Mouse (Mus musculus) kidney, adult 2 months (tissue): ENCODE data around the gene Abt1. TPM values are rescaled to one million over a fixed set of nuclear protein-coding genes. Genes with fewer than 3 reads are reported as not detected.

Experiments
- DNase-seq: peaks from one replicate; pipeline ENCODE4 v3.0.0; 2021
- H3K27ac ChIP-seq: fragments of 200-500 bp; 2 replicates; pipeline ENCODE4 v1.5.1; 2012; ENCODE audit warnings: low read depth, low read length, control low read depth, inconsistent platforms; ENCODE audit not compliant: insufficient read depth
- H3K27me3 ChIP-seq: fragments of 200-500 bp; replicated peaks from 2 replicates; pipeline ENCODE4 v1.6.1; 2012; ENCODE audit warnings: mild to moderate bottlenecking, moderate library complexity, low read length, inconsistent platforms; ENCODE audit not compliant: control insufficient read depth, insufficient read depth
- H3K36me3 ChIP-seq: fragments of 200-500 bp; 2 replicates; pipeline ENCODE4 v1.6.1; 2012; ENCODE audit warnings: mild to moderate bottlenecking, moderate library complexity, low read length, inconsistent platforms; ENCODE audit not compliant: control insufficient read depth, insufficient read depth
- H3K4me1 ChIP-seq: fragments of 200-500 bp; 2 replicates; pipeline ENCODE4 v1.6.1; 2011; ENCODE audit warnings: low read length; ENCODE audit not compliant: control insufficient read depth, insufficient read depth
- H3K4me3 ChIP-seq: fragments of 200-500 bp; 2 replicates; pipeline ENCODE4 v1.5.1; 2011; ENCODE audit warnings: mild to moderate bottlenecking, low read depth, low read length, control low read depth; ENCODE audit not compliant: insufficient read depth
- CTCF ChIP-seq: fragments of 200-500 bp; conservative IDR thresholded peaks from 2 replicates; pipeline ENCODE4 v1.5.1; 2011; ENCODE audit warnings: low read depth, mild to moderate bottlenecking, control low read depth, low read length, moderate library complexity, mixed read lengths; ENCODE audit not compliant: insufficient read depth, insufficient read length
- POLR2A ChIP-seq: fragments of 200-500 bp; IDR thresholded peaks from one replicate; pipeline ENCODE4 v1.6.1; 2011; ENCODE audit warnings: low read depth, low read length, control low read depth
- WGBS: fragments of 180-500 bp; shearing (Covaris S2); methylation state at CpG from one replicate; pipeline ENCODE4 v1.1.7; 2018; 5-methylcytosine and 5-hydroxymethylcytosine counted together
- polyA plus RNA-seq: library from polyadenylated mRNA; depleted of rRNA; stranded (reverse); fragments of >200 nt; gene quantifications from 2 replicates; pipeline ENCODE4 v1.2.3, GENCODE M21; 2012; rRNA removed

The Abt1 gene
- polyA plus RNA-seq, 1 experiment: 3.9 TPM

- WGBS: 54% methylated on average over 1 of the region's 1 CpGs
- TF ChIP-seq CTCF: no peak
- no peak for TF ChIP-seq POLR2A
- H3K36me3 ChIP-seq: no peaks in the 10 kb centered on the region
These were observed 40.5 kb downstream of the Abt1 start for GRCm38 (mm10) chr13:23383127-23383526.

GRCm38 (mm10) chr13:23372433-23372832 lies 51.2 kb downstream of the Abt1 start:
- H3K27me3 ChIP-seq: no peaks in the 10 kb centered on the region
- no peaks in the 10 kb centered on the region for H3K36me3 ChIP-seq
- TF ChIP-seq CTCF: no peak
- no peak for TF ChIP-seq POLR2A
- no peak overlapping the region for H3K27ac ChIP-seq
- 60% methylated on average over 1 of the region's 1 CpGs for WGBS
- no peak for DNase-seq
- no peaks in the 10 kb centered on the region for H3K4me1 ChIP-seq
- H3K4me3 ChIP-seq: no peak overlapping the region

More at GRCm38 (mm10) chr13:23383127-23383526, 40.5 kb downstream of the Abt1 start:
- Histone ChIP-seq H3K4me3 (no peak overlapping the region), H3K27me3 (no peaks in the 10 kb centered on the region), H3K4me1 (no peaks in the 10 kb centered on the region), H3K27ac (no peak overlapping the region)
- no peak for DNase-seq

- no peak for TF ChIP-seq POLR2A
- TF ChIP-seq CTCF: no peak
- whole genome bisulfite sequencing: 99% methylated on average over 4 of the region's 4 CpGs
- H3K4me3 ChIP-seq: no peak overlapping the region
- H3K27ac ChIP-seq: no peak overlapping the region
- no peaks in the 10 kb centered on the region for H3K36me3 ChIP-seq
- H3K4me1 ChIP-seq: no peaks in the 10 kb centered on the region
- no peak for DNase-seq
- H3K27me3 ChIP-seq: no peaks in the 10 kb centered on the region
These were observed 53.6 kb downstream of the Abt1 start for GRCm38 (mm10) chr13:23370075-23370474.

- Histone ChIP-seq H3K4me1 (no peaks in the 10 kb centered on the region), H3K36me3 (no peaks in the 10 kb centered on the region), H3K27me3 (no peaks in the 10 kb centered on the region), H3K4me3 (peak overlapping the region; percentile 94), H3K27ac (peak overlapping the region; percentile 8; the same call in 1 of the 2 replicates)
- no peak for TF ChIP-seq POLR2A
- TF ChIP-seq CTCF: no peak
- DNase-seq: no peak
- under 1% methylated on average over 10 of the region's 10 CpGs for WGBS
These were observed 54.3 kb downstream of the Abt1 start for GRCm38 (mm10) chr13:23369421-23369765.

GRCm38 (mm10) chr13:23368583-23369420 lies 54.9 kb downstream of the Abt1 start, which contains the start of gene Zfp322a:
Gene Zfp322a (minus strand): TSS chr13:23369208.
- TF ChIP-seq CTCF (no peak), POLR2A (peak; percentile 92)
- peak; percentile 99 for DNase-seq

More at GRCm38 (mm10) chr13:23368583-23369420, 54.9 kb downstream of the Abt1 start, which contains the start of gene Zfp322a:
- under 1% methylated on average over 55 of the region's 55 CpGs for WGBS
- H3K27ac ChIP-seq: peak within 1 kb of the TSS; percentile 93
- H3K4me3 ChIP-seq: peak within 1 kb of the TSS; percentile 94
- no peaks in the 10 kb centered on the region for H3K27me3 ChIP-seq
- H3K4me1 ChIP-seq: no peaks in the 10 kb centered on the region
- no peaks in the 10 kb centered on the region for H3K36me3 ChIP-seq

Other genes starting within 250 kb of the Abt1 start
- gene Vmn1r220, start 235.9 kb downstream of the Abt1 start, polyA plus RNA-seq: not detected in 2 replicates
- not detected in 2 replicates for gene Vmn1r221, start 209.7 kb downstream of the Abt1 start, polyA plus RNA-seq
- not detected in 2 replicates for gene Vmn1r222, start 187.9 kb downstream of the Abt1 start, polyA plus RNA-seq
- gene Vmn1r223, start 176.7 kb downstream of the Abt1 start, polyA plus RNA-seq: not detected in 2 replicates
- gene Zfp322a, start 54.7 kb downstream of the Abt1 start, polyA plus RNA-seq: 1.1 and 1.9 TPM in 2 replicates
- gene Btn1a1, start 42.0 kb upstream of the Abt1 start, polyA plus RNA-seq: not detected in 2 replicates
- gene Btn2a2, start 65.0 kb upstream of the Abt1 start, polyA plus RNA-seq: not detected in 2 replicates
- 44.7 and 57.5 TPM in 2 replicates for gene Hist1h4h, start 107.2 kb upstream of the Abt1 start, polyA plus RNA-seq
- gene Hist1h2af, start 110.0 kb upstream of the Abt1 start, polyA plus RNA-seq: 4.3 and 8.0 TPM in 2 replicates
- gene Hist1h3g, start 111.6 kb upstream of the Abt1 start, polyA plus RNA-seq: 0.25 and 0.58 TPM in 2 replicates
- 0.27 and 0.36 TPM in 2 replicates for gene Hist1h2bh, start 119.5 kb upstream of the Abt1 start, polyA plus RNA-seq
- 0.74 and 0.87 TPM in 2 replicates for gene Hist1h3f, start 120.2 kb upstream of the Abt1 start, polyA plus RNA-seq
- 1.4 and 2.5 TPM in 2 replicates for gene Hist1h4f, start 127.8 kb upstream of the Abt1 start, polyA plus RNA-seq
- 0.05 and 0.09 TPM in 2 replicates for gene Hist1h1d, start 129.4 kb upstream of the Abt1 start, polyA plus RNA-seq
- 3.8 and 4.3 TPM in 2 replicates for gene Hist1h3e, start 138.5 kb upstream of the Abt1 start, polyA plus RNA-seq
- gene Hist1h2ae, start 147.4 kb upstream of the Abt1 start, polyA plus RNA-seq: 0.22 and 0.58 TPM in 2 replicates
- 3.1 and 4.6 TPM in 2 replicates for gene Hist1h2bg, start 147.5 kb upstream of the Abt1 start, polyA plus RNA-seq
- gene Hist1h2bf, start 150.3 kb upstream of the Abt1 start, polyA plus RNA-seq: 0.30 and 0.99 TPM in 2 replicates
- not detected in 2 replicates for gene Hist1h2ad, start 150.5 kb upstream of the Abt1 start, polyA plus RNA-seq
- gene Hist1h3d, start 151.9 kb upstream of the Abt1 start, polyA plus RNA-seq: 0.68 and 0.88 TPM in 2 replicates
- 3.7 and 5.4 TPM in 2 replicates for gene Hist1h4d, start 157.7 kb upstream of the Abt1 start, polyA plus RNA-seq
- gene Hist1h2be, start 197.3 kb upstream of the Abt1 start, polyA plus RNA-seq: 1.2 TPM in 2 replicates
- gene Hist1h1e, start 198.7 kb upstream of the Abt1 start, polyA plus RNA-seq: 1.2 and 1.4 TPM in 2 replicates